Mouse (Mus musculus): Measurements from ENCODE around the gene Napa.

GRCm38 (mm10) chr7:16053105-16053504 lies 45.2 kb upstream of the Napa start:
- TF ChIP-seq CTCF (IDR thresholded peaks at IDR 0.05), result no peak
- TF ChIP-seq EP300 (IDR thresholded peaks at IDR 0.05), result peak; percentile 63
